Mouse (Mus musculus) E14TG2a.4 (cell line): ENCODE measurements at regions not wholly inside any gene's neighbourhood (a gene's known extent, or its start where the extent isn't known, plus 50 kb on each side); places are given as distances from the start of the nearest gene placed in this dataset.

ENCODE experiments used
- CTCF ChIP-seq: conservative IDR thresholded peaks from 2 replicates; pipeline ENCODE4 v1.5.1; 2014; ENCODE audit warnings: low read length
- NANOG ChIP-seq: IDR thresholded peaks from 2 replicates; pipeline ENCODE4 v1.6.1; 2014; ENCODE audit warnings: borderline replicate concordance, low read length, mixed read lengths

GRCm38 (mm10) chr4:25998561-25998960 lies 198.5 kb upstream of the Fut9 start:
- TF ChIP-seq CTCF (no peak), NANOG (no peak)
